Mouse (Mus musculus): ENCODE measurements around the gene Scn11a. TPM values are rescaled to one million over a fixed set of nuclear protein-coding genes. Genes with fewer than 3 reads are reported as not detected.

The Scn11a gene
- polyA plus RNA-seq, 1 experiment = 0.09 TPM

DNA sequence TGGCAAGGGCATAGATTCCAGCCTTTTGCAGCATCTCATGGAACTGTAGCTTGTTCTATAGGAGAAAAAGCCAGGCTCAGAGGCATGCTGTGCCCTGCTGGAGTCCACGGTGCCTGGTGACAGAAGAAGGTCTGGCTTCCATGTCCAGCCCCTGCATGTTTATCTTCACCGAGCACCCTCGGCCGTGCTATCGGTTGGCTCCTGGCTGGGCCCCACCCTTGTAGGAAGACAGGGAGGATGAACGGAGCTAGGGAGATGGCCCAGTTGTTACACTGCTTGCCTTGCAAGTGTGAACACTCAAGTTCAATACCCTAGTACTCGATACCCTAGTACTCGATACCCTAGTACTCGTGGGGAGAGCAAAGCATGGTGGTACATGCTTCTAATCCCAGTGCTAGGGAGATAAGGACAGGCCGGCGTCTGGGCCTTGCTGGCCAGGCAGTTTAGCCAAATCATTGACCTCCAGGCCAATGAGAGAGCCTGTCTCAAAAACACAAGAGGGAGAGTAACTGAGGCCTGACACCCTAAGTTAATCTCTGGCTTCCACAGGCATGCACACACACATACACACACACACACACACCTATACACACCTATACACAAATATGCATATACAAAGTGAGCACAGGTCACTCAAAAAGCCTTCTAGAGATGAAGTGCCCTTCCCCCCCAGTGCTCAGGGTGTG, 96.7 kb downstream of the Scn11a start:
- whole genome bisulfite sequencing = 71% methylated on average over 11 of the region's 11 CpGs
- no peak overlapping the region for H3K4me3 ChIP-seq (ENCODE audit: low read depth, low read length)
- TF ChIP-seq CTCF (IDR thresholded peaks at IDR 0.05; ENCODE audit: extremely low read depth, insufficient read length, insufficient replicate concordance, low read depth, low read length) (no peak), POLR2A (IDR thresholded peaks at IDR 0.05; ENCODE audit: low read depth, low read length) (no peak)

DNA sequence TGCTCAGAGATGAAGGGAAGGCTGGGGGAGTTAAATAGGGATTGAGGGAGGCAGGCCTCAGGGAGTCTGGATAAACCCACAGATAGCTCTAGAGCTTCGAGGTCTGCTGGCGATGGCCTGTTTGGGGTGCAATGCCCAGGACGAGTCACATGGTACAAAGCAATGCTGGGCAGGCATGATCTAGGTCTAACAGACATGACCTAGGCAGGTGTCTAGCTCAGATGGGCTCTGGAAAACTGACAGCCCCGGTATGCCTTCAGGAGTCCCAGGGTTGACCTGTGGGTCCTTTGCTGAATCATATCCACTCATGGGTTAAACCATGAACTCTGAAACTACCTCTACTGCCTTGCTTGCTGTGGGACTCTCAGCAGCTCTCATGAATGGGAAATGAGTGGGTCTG, 98.3 kb downstream of the Scn11a start:
- no peaks in the 10 kb centered on the region for H3K27me3 ChIP-seq (ENCODE audit: control insufficient read depth, insufficient read depth, low read length)
- H3K4me1 ChIP-seq (ENCODE audit: control insufficient read depth, insufficient read depth, insufficient read length, low read length) = no peaks in the 10 kb centered on the region
- WGBS = 91% methylated on average over 4 of the region's 4 CpGs
- H3K36me3 ChIP-seq (ENCODE audit: control insufficient read depth, insufficient read depth, low read length) = no peaks in the 10 kb centered on the region
- H3K4me3 ChIP-seq (ENCODE audit: low read depth, low read length) = no peak overlapping the region
- no peak overlapping the region for H3K27ac ChIP-seq (ENCODE audit: insufficient read depth, low read depth, low read length)
- TF ChIP-seq POLR2A (IDR thresholded peaks at IDR 0.05; ENCODE audit: low read depth, low read length) (no peak), CTCF (IDR thresholded peaks at IDR 0.05; ENCODE audit: extremely low read depth, insufficient read length, insufficient replicate concordance, low read depth, low read length) (no peak)

More for the DNA sequence above, 96.7 kb downstream of the Scn11a start:
- no peak overlapping the region for H3K27ac ChIP-seq (ENCODE audit: insufficient read depth, low read depth, low read length)
- no peaks in the 10 kb centered on the region for H3K27me3 ChIP-seq (ENCODE audit: control insufficient read depth, insufficient read depth, low read length)
- H3K36me3 ChIP-seq (ENCODE audit: control insufficient read depth, insufficient read depth, low read length) = no peaks in the 10 kb centered on the region
- no peaks in the 10 kb centered on the region for H3K4me1 ChIP-seq (ENCODE audit: control insufficient read depth, insufficient read depth, insufficient read length, low read length)

DNA sequence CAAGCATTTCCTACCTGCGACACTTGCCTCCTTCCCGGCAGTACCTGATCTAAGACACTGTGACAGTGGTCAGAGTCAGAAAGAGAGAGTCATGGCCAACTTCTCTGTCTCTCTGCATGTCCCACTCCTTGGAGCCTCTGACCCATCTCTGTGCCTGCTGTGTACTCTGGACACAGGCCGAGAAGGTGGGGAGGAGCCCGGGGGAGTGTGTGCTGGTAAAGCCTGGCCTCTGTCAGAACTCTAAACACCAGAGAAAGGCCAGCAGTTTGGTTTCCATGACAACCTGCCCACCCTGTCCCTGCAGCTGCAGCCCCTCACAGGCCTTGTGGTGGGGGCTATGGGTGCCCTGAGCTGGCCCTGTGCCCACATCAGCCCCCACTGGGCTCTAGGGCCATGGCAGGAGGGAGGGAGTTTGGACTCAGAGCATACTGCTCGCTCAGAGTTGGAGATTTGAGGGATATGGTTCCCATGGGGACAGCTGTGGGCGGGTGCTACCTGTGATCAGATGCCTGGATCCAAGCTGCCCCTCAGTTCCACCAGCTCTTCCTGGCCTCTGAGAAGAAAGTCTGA, 99.9 kb downstream of the Scn11a start:
- 54% methylated on average over 6 of the region's 6 CpGs for WGBS
- H3K4me3 ChIP-seq (ENCODE audit: low read depth, low read length) = no peak overlapping the region
- no peak for TF ChIP-seq CTCF (IDR thresholded peaks at IDR 0.05; ENCODE audit: extremely low read depth, insufficient read length, insufficient replicate concordance, low read depth, low read length)
- no peak for TF ChIP-seq POLR2A (IDR thresholded peaks at IDR 0.05; ENCODE audit: low read depth, low read length)
- no peaks in the 10 kb centered on the region for H3K27me3 ChIP-seq (ENCODE audit: control insufficient read depth, insufficient read depth, low read length)
- no peaks in the 10 kb centered on the region for H3K4me1 ChIP-seq (ENCODE audit: control insufficient read depth, insufficient read depth, insufficient read length, low read length)
- H3K36me3 ChIP-seq (ENCODE audit: control insufficient read depth, insufficient read depth, low read length) = no peaks in the 10 kb centered on the region
- no peak overlapping the region for H3K27ac ChIP-seq (ENCODE audit: insufficient read depth, low read depth, low read length)

DNA sequence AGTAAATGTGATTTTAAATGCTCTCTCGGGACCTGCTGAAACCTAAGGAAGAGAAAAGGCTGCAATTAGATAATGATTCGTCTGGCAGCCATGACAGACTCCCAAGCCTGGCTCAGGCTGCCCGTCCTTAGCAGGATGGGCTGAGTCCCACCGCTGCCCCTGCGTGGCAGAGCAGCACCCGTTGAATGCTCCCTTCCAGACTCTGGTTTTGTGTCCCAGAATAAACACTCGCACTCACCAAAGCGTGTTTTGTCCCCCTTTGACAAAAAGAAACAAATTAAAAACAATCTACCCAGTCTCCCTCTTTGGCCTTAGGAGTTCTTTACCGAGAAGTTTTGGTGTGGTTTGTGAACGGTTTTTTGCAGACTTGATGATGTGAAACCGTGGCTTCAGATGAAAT, 106.0 kb downstream of the Scn11a start, which contains the start of gene Scn10a:
Scn10a (minus strand) TSS at position 101 of the 400 bp plus-strand sequence.
- WGBS = 80% methylated on average over 11 of the region's 11 CpGs
- Histone ChIP-seq H3K27ac (ENCODE audit: insufficient read depth, low read depth, low read length) (no peak within 1 kb of the TSS), H3K4me3 (ENCODE audit: low read depth, low read length) (no peak within 1 kb of the TSS)

GRCm38 (mm10) chr9:119706700-119707099, 118.6 kb downstream of the Scn11a start:
- Histone ChIP-seq H3K4me1 (ENCODE audit: control insufficient read depth, insufficient read depth, insufficient read length, low read length) (no peaks in the 10 kb centered on the region), H3K27ac (ENCODE audit: insufficient read depth, low read depth, low read length) (no peak overlapping the region), H3K27me3 (ENCODE audit: control insufficient read depth, insufficient read depth, low read length) (no peaks in the 10 kb centered on the region), H3K36me3 (ENCODE audit: control insufficient read depth, insufficient read depth, low read length) (no peaks in the 10 kb centered on the region), H3K4me3 (ENCODE audit: low read depth, low read length) (no peak overlapping the region)
- 15% methylated on average over 6 of the region's 6 CpGs for WGBS
- TF ChIP-seq CTCF (IDR thresholded peaks at IDR 0.05; ENCODE audit: extremely low read depth, insufficient read length, insufficient replicate concordance, low read depth, low read length) (no peak), POLR2A (IDR thresholded peaks at IDR 0.05; ENCODE audit: low read depth, low read length) (no peak)

More for the DNA sequence above, 106.0 kb downstream of the Scn11a start, which contains the start of gene Scn10a:
- TF ChIP-seq POLR2A (IDR thresholded peaks at IDR 0.05; ENCODE audit: low read depth, low read length) = no peak
- no peak for TF ChIP-seq CTCF (IDR thresholded peaks at IDR 0.05; ENCODE audit: extremely low read depth, insufficient read length, insufficient replicate concordance, low read depth, low read length)
- Histone ChIP-seq H3K36me3 (ENCODE audit: control insufficient read depth, insufficient read depth, low read length) (no peaks in the 10 kb centered on the region), H3K27me3 (ENCODE audit: control insufficient read depth, insufficient read depth, low read length) (no peaks in the 10 kb centered on the region), H3K4me1 (ENCODE audit: control insufficient read depth, insufficient read depth, insufficient read length, low read length) (no peaks in the 10 kb centered on the region)

Other genes starting within 250 kb of the Scn11a start
- gene Scn5a, start 246.4 kb downstream of the Scn11a start, polyA plus RNA-seq (2012; rRNA removed) = 0.27 and 0.41 TPM in 2 replicates
- 0.01 TPM in 1 of 2 replicates, not detected in the other for gene Scn10a, start 106.1 kb downstream of the Scn11a start, polyA plus RNA-seq (2012; rRNA removed)
- gene Wdr48, start 69.4 kb upstream of the Scn11a start, polyA plus RNA-seq (2012; rRNA removed) = 8.6 and 15.5 TPM in 2 replicates
- 9.7 and 11.7 TPM in 2 replicates for gene Gorasp1, start 112.1 kb upstream of the Scn11a start, polyA plus RNA-seq (2012; rRNA removed)
- not detected in 2 replicates for gene Ttc21a, start 112.2 kb upstream of the Scn11a start, polyA plus RNA-seq (2012; rRNA removed)
- 18.2 and 28.3 TPM in 2 replicates for gene Csrnp1, start 159.2 kb upstream of the Scn11a start, polyA plus RNA-seq (2012; rRNA removed)
- gene Xirp1, start 198.1 kb upstream of the Scn11a start, polyA plus RNA-seq (2012; rRNA removed) = 0.13 TPM in 1 of 2 replicates, not detected in the other
- gene Cx3cr1, start 244.4 kb upstream of the Scn11a start, polyA plus RNA-seq (2012; rRNA removed) = 3.9 and 4.3 TPM in 2 replicates